Mouse (Mus musculus) intestine, embryonic 14.5 days (tissue): Measurements from ENCODE around the gene Snu13. TPM values are rescaled to one million over a fixed set of nuclear protein-coding genes. Genes with fewer than 3 reads are reported as not detected.

Experiments
- ATAC-seq: fragments of 200-750 bp; cut with Nextera tagmentation; replicated peaks from 2 replicates; pipeline ENCODE4 v1.8.0; 2017; ENCODE audit warnings: low read depth, moderate number of reproducible peaks, moderate TSS enrichment, moderate library complexity; ENCODE audit not compliant: low FRiP score, low TSS enrichment
- DNase-seq: peaks from one replicate; pipeline ENCODE4 v3.0.0-alpha.2; 2018; ENCODE audit warnings: low spot score
- H3K27ac ChIP-seq: fragments of 300-500 bp; sonication (generic); 2 replicates; pipeline ENCODE4 v1.5.1; 2014; ENCODE audit warnings: low read depth, mild to moderate bottlenecking, control low read depth
- H3K27me3 ChIP-seq: fragments of 300-500 bp; sonication (generic); replicated peaks from 2 replicates; pipeline ENCODE4 v1.6.1; 2014; ENCODE audit warnings: low read length, control low read depth; ENCODE audit not compliant: control insufficient read depth, insufficient read depth
- H3K36me3 ChIP-seq: fragments of 300-500 bp; sonication (generic); 2 replicates; pipeline ENCODE4 v1.6.1; 2014; ENCODE audit warnings: low read length, control low read depth; ENCODE audit not compliant: control insufficient read depth, insufficient read depth
- H3K4me1 ChIP-seq: fragments of 300-500 bp; sonication (generic); replicated peaks from 2 replicates; pipeline ENCODE4 v1.6.1; 2014; ENCODE audit warnings: low read length, control low read depth, mixed read lengths; ENCODE audit not compliant: control insufficient read depth, insufficient read depth
- H3K4me2 ChIP-seq: fragments of 300-500 bp; sonication (generic); 2 replicates; pipeline ENCODE4 v1.6.1; 2014; ENCODE audit warnings: low read length
- H3K4me3 ChIP-seq: fragments of 300-500 bp; sonication (generic); 2 replicates; pipeline ENCODE4 v1.5.1; 2014; ENCODE audit warnings: low read depth, low read length, control low read depth, mixed read lengths
- H3K9ac ChIP-seq: fragments of 300-500 bp; sonication (generic); 2 replicates; pipeline ENCODE4 v1.6.1; 2014; ENCODE audit warnings: mild to moderate bottlenecking, low read length
- H3K9me3 ChIP-seq: fragments of 300-500 bp; sonication (generic); 2 replicates; pipeline ENCODE4 v1.6.1; 2016; ENCODE audit warnings: low read length, control low read depth; ENCODE audit not compliant: control insufficient read depth
- WGBS: fragments of 180-500 bp; shearing (Covaris S2); extraction: QIAGEN DNeasy Blood & Tissue Kit; methylation state at CpG from one replicate; pipeline ENCODE4 v1.1.7; 2014; 5-methylcytosine and 5-hydroxymethylcytosine counted together
- polyA plus RNA-seq: library from polyadenylated mRNA; unstranded; fragments of >200 nt; fragmentation: Nextera tagmentation; extraction: Ambion mirVana; gene quantifications from 2 replicates; pipeline ENCODE4 v1.2.1, GENCODE M21; 2014

The Snu13 gene
- polyA plus RNA-seq, 1 experiment from 2014 or later = 301 TPM

- WGBS = 71% methylated on average over 6 of the region's 6 CpGs
- no peaks in the 10 kb centered on the region for H3K27me3 ChIP-seq
Measured at GRCm38 (mm10) chr15:81993992-81994391, 53.4 kb downstream of the Snu13 start.

GRCm38 (mm10) chr15:81990549-81990948 is 56.8 kb downstream of the Snu13 start:
- Histone ChIP-seq H3K9me3 (no peaks in the 10 kb centered on the region), H3K27ac (no peak overlapping the region), H3K4me3 (no peak overlapping the region), H3K4me2 (no peak overlapping the region), H3K36me3 (peaks cover 19% of the 10 kb centered on the region), H3K27me3 (no peaks in the 10 kb centered on the region), H3K4me1 (no peaks in the 10 kb centered on the region), H3K9ac (no peak overlapping the region)
- no peak for DNase-seq
- 49% methylated on average over 7 of the region's 7 CpGs for WGBS
- no peak for ATAC-seq

More at GRCm38 (mm10) chr15:81993992-81994391, 53.4 kb downstream of the Snu13 start:
- DNase-seq (no peak), ATAC-seq (no peak)
- Histone ChIP-seq H3K9ac (no peak overlapping the region), H3K4me1 (no peaks in the 10 kb centered on the region), H3K9me3 (no peaks in the 10 kb centered on the region), H3K27ac (no peak overlapping the region), H3K36me3 (peaks cover 46% of the 10 kb centered on the region), H3K4me2 (no peak overlapping the region), H3K4me3 (no peak overlapping the region)

Other genes starting within 250 kb of the Snu13 start
- 17.7 and 21.0 TPM in 2 replicates for gene Tef, start 245.2 kb downstream of the Snu13 start, polyA plus RNA-seq
- gene Tob2, start 188.8 kb downstream of the Snu13 start, polyA plus RNA-seq = 23.0 TPM in 2 replicates
- gene Phf5a, start 175.7 kb downstream of the Snu13 start, polyA plus RNA-seq = 179 and 194 TPM in 2 replicates
- gene Aco2, start 175.3 kb downstream of the Snu13 start, polyA plus RNA-seq = 171 and 178 TPM in 2 replicates
- 75.4 and 79.5 TPM in 2 replicates for gene Polr3h, start 121.4 kb downstream of the Snu13 start, polyA plus RNA-seq
- 16.0 and 19.4 TPM in 2 replicates for gene Csdc2, start 110.8 kb downstream of the Snu13 start, polyA plus RNA-seq
- 25.8 and 26.6 TPM in 2 replicates for gene Pmm1, start 86.7 kb downstream of the Snu13 start, polyA plus RNA-seq
- gene 1700029P11Rik, start 67.1 kb downstream of the Snu13 start, polyA plus RNA-seq = not detected in 2 replicates
- 87.0 and 96.7 TPM in 2 replicates for gene Xrcc6, start 59.8 kb downstream of the Snu13 start, polyA plus RNA-seq
- gene Desi1, start 13.7 kb downstream of the Snu13 start, polyA plus RNA-seq = 24.0 and 26.7 TPM in 2 replicates
- gene 4930407I10Rik, start 11.6 kb upstream of the Snu13 start, polyA plus RNA-seq = not detected in 2 replicates
- not detected in 2 replicates for gene Mei1, start 22.4 kb upstream of the Snu13 start, polyA plus RNA-seq
- gene Ccdc134, start 80.3 kb upstream of the Snu13 start, polyA plus RNA-seq = 14.2 and 15.3 TPM in 2 replicates
- gene Srebf2, start 99.6 kb upstream of the Snu13 start, polyA plus RNA-seq = 136 and 144 TPM in 2 replicates
- gene Shisa8, start 165.2 kb upstream of the Snu13 start, polyA plus RNA-seq = 0.15 TPM in 2 replicates
- gene Tnfrsf13c, start 176.8 kb upstream of the Snu13 start, polyA plus RNA-seq = 0.11 and 0.15 TPM in 2 replicates
- gene Cenpm, start 197.2 kb upstream of the Snu13 start, polyA plus RNA-seq = 64.9 and 70.3 TPM in 2 replicates
- gene 1500009C09Rik, start 204.8 kb upstream of the Snu13 start, polyA plus RNA-seq = 0.15 TPM in 1 of 2 replicates, not detected in the other
- gene Sept3, start 227.3 kb upstream of the Snu13 start, polyA plus RNA-seq = 16.0 and 18.3 TPM in 2 replicates